Comparison of ENCODE assay signal across 9 mouse cellular contexts in the genomic region with DNA sequence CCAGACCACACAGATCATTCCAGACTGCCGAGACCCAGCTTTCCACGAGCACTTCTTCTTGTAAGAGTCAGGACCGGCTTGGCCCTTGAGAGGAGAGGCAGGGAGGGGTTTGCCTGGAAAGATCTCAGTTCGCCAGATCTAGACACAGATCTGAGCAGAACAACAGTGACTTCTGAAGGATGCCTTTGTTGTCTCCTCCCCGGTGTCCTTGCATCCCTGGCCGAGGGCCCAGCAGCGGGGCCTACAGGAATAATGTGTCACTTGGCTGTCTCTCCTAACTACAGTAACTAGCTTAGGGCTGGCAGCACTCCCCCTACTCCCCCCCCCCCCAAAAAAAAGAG. TPM values are rescaled to one million over a fixed set of nuclear protein-coding genes. Genes with fewer than 3 reads are reported as not detected.
A peak's percentile ranks its signal among the peaks of the same experiment; 100 is the strongest.
DNase-seq lines count a peak whose midpoint lies in the region; ATAC-seq lines count a peak whose summit lies in the region.
"Had no signal": no experiment of that assay in that cellular context is flagged by ENCODE, and none has a peak within 500 bp of the region (broad histone marks: within the 10 kb centered on the region; RNA-seq: fewer than 3 reads in every experiment).

No protein-coding gene starts in this region.

- no peak for ATAC-seq in forebrain, embryonic 11.5 days (replicated peaks; ENCODE audit: low FRiP score)
- ATAC-seq in liver, embryonic 11.5 days (replicated peaks; ENCODE audit: low FRiP score): no peak

- no peak overlapping the region for H3K4me3 ChIP-seq in forebrain, embryonic 10.5 days
- no peak overlapping the region for H3K4me3 ChIP-seq in forebrain, embryonic 11.5 days (ENCODE audit: low read depth, low read length)
- no peak overlapping the region for H3K4me3 ChIP-seq in liver, embryonic 11.5 days (ENCODE audit: low read depth, low read length)

- no peaks in the 10 kb centered on the region for H3K27me3 ChIP-seq in forebrain, embryonic 10.5 days (ENCODE audit: poor library complexity, severe bottlenecking)
- H3K27me3 ChIP-seq in forebrain, embryonic 11.5 days (ENCODE audit: control insufficient read depth, insufficient read depth, low read length): no peaks in the 10 kb centered on the region
- H3K27me3 ChIP-seq in liver, embryonic 11.5 days (replicated peaks; ENCODE audit: control insufficient read depth, insufficient read depth, low read length): no peaks in the 10 kb centered on the region

- no peak overlapping the region for H3K4me2 ChIP-seq in forebrain, embryonic 11.5 days (ENCODE audit: low read depth, low read length, severe bottlenecking)
- no peak overlapping the region for H3K4me2 ChIP-seq in liver, embryonic 11.5 days

- no peaks in the 10 kb centered on the region for H3K9me3 ChIP-seq in forebrain, embryonic 10.5 days
- H3K9me3 ChIP-seq in forebrain, embryonic 11.5 days (ENCODE audit: control insufficient read depth, low read length): no peaks in the 10 kb centered on the region
- H3K9me3 ChIP-seq in liver, embryonic 11.5 days (ENCODE audit: control insufficient read depth, low read length): no peaks in the 10 kb centered on the region

- peaks cover 44% of the 10 kb centered on the region for H3K4me1 ChIP-seq in forebrain, embryonic 10.5 days
- H3K4me1 ChIP-seq in forebrain, embryonic 11.5 days (replicated peaks; ENCODE audit: control insufficient read depth, insufficient read depth, low read length): peaks cover 12% of the 10 kb centered on the region; the same call in 1 of the 2 replicates
- no peaks in the 10 kb centered on the region for H3K4me1 ChIP-seq in liver, embryonic 11.5 days (replicated peaks; ENCODE audit: control insufficient read depth, insufficient read depth, low read length)

- WGBS in forebrain, embryonic 10.5 days: 71% methylated on average over 7 of the region's 7 CpGs
- 73% methylated on average over 7 of the region's 7 CpGs for WGBS in forebrain, embryonic 11.5 days
- WGBS in liver, embryonic 11.5 days: 70% methylated on average over 7 of the region's 7 CpGs

- H3K36me3 ChIP-seq in forebrain, embryonic 10.5 days (replicated peaks): peaks cover 52% of the 10 kb centered on the region
- H3K36me3 ChIP-seq in forebrain, embryonic 11.5 days (ENCODE audit: control insufficient read depth, insufficient read depth, low read length): no peaks in the 10 kb centered on the region
- no peaks in the 10 kb centered on the region for H3K36me3 ChIP-seq in liver, embryonic 11.5 days (ENCODE audit: control insufficient read depth, insufficient read depth, low read length)

- H3K9ac ChIP-seq in forebrain, embryonic 11.5 days (ENCODE audit: low read length): no peak overlapping the region
- no peak overlapping the region for H3K9ac ChIP-seq in liver, embryonic 11.5 days (ENCODE audit: low read depth, low read length)

- intact Hi-C loops in left cerebral cortex, postnatal 4 days (cut with DNase I): no loop called here
- intact Hi-C loops in left cerebral cortex, postnatal 25 days (cut with DNase I): no loop called here

- H3K27ac ChIP-seq in forebrain, embryonic 10.5 days: peak overlapping the region; percentile 44; the same call in 1 of the 2 replicates
- no peak overlapping the region for H3K27ac ChIP-seq in forebrain, embryonic 11.5 days (ENCODE audit: low read depth, low read length)
- no peak overlapping the region for H3K27ac ChIP-seq in liver, embryonic 11.5 days (ENCODE audit: low read depth, low read length)

- DNase-seq in forebrain, embryonic 10.5 days (ENCODE audit: extremely low spot score, low spot score): no peak
- DNase-seq in forebrain, embryonic 11.5 days (ENCODE audit: low spot score): no peak
- peak; percentile 77 for DNase-seq in left cerebral cortex, postnatal 4 days
- DNase-seq in left cerebral cortex, postnatal 25 days (ENCODE audit: low spot score in 2 of 2): no peak
- peak; percentile 54 for DNase-seq in brain, adult 2 months (ENCODE audit: low read depth, low spot score)
- DNase-seq in kidney, postnatal 36 days: peak; percentile 41 to 64
- no peak for DNase-seq in spleen, postnatal 4 days (ENCODE audit: low spot score in 2 of 2)
- DNase-seq in liver, embryonic 11.5 days (ENCODE audit: low spot score): no peak
- DNase-seq: B cell, adult 2 months had no signal

RNA-seq across cellular contexts. Expression of a gene that starts 46.9 kb away (rescaled TPM):
- polyA plus RNA-seq in forebrain, embryonic 10.5 days (2016; fragmentation: Nextera tagmentation; extraction: Ambion mirVana): 29.8 and 36.3 TPM in 2 replicates
- 33.6 and 39.7 TPM in 2 replicates for polyA plus RNA-seq in forebrain, embryonic 11.5 days (2014; fragmentation: Nextera tagmentation; extraction: Ambion mirVana)
- total RNA-seq in left cerebral cortex, postnatal 4 days (2021): 10 to 100 TPM; 46.7 to 46.8 TPM
- total RNA-seq in left cerebral cortex, postnatal 25 days (2021): 10 to 100 TPM; 24.1 to 27.4 TPM
- 9.7 and 12.3 TPM in 2 replicates for polyA plus RNA-seq in liver, embryonic 11.5 days (2014; fragmentation: Nextera tagmentation; extraction: Ambion mirVana)

Comparison
In these comparisons a context has a peak if more than half of its experiments do, and no peak if none do; other contexts are left out.
1. DNase-seq: peak in left cerebral cortex, postnatal 4 days (single experiment), brain, adult 2 months (single experiment) and kidney, postnatal 36 days (2 of 2); none in forebrain, embryonic 10.5 days (single experiment), forebrain, embryonic 11.5 days (single experiment), left cerebral cortex, postnatal 25 days (0 of 2), spleen, postnatal 4 days (0 of 2) and liver, embryonic 11.5 days (single experiment).